Mouse (Mus musculus): ENCODE measurements around the gene Pdss2.

- TF ChIP-seq CTCF (IDR thresholded peaks at IDR 0.05; ENCODE audit: control insufficient read depth, insufficient read depth, insufficient replicate concordance, low read depth, low read length) (no peak), POLR2A (IDR thresholded peaks at IDR 0.05; ENCODE audit: control insufficient read depth, low read depth, low read length) (no peak)
Observed at GRCm38 (mm10) chr10:43507051-43507450, 285.8 kb downstream of the Pdss2 start.
